Mouse (Mus musculus) heart, embryonic 15.5 days (tissue): ENCODE data around the gene Phf13. TPM values are rescaled to one million over a fixed set of nuclear protein-coding genes. Genes with fewer than 3 reads are reported as not detected.

ENCODE experiments used
- ATAC-seq: fragments of 200-750 bp; cut with Nextera tagmentation; replicated peaks from 2 replicates; pipeline ENCODE4 v1.8.0; 2017; ENCODE audit warnings: low read depth, moderate TSS enrichment; ENCODE audit not compliant: insufficient number of reproducible peaks, insufficient read depth, low FRiP score
- H3K27ac ChIP-seq: fragments of 300-500 bp; sonication (generic); 2 replicates; pipeline ENCODE4 v1.5.1; 2015; ENCODE audit warnings: mild to moderate bottlenecking, inconsistent platforms
- H3K27me3 ChIP-seq: fragments of 300-500 bp; sonication (generic); 2 replicates; pipeline ENCODE4 v1.6.1; 2015; ENCODE audit warnings: inconsistent platforms
- H3K36me3 ChIP-seq: fragments of 300-500 bp; sonication (generic); 2 replicates; pipeline ENCODE4 v1.6.1; 2015; ENCODE audit warnings: mild to moderate bottlenecking, inconsistent platforms
- H3K4me1 ChIP-seq: fragments of 300-500 bp; sonication (generic); replicated peaks from 2 replicates; pipeline ENCODE4 v1.6.1; 2015; ENCODE audit warnings: inconsistent platforms
- H3K4me2 ChIP-seq: fragments of 300-500 bp; sonication (generic); 2 replicates; pipeline ENCODE4 v1.6.1; 2015; ENCODE audit warnings: inconsistent platforms, mild to moderate bottlenecking, moderate library complexity
- H3K4me3 ChIP-seq: fragments of 300-500 bp; sonication (generic); 2 replicates; pipeline ENCODE4 v1.5.1; 2015; ENCODE audit warnings: mild to moderate bottlenecking, inconsistent platforms
- H3K9ac ChIP-seq: fragments of 300-500 bp; sonication (generic); 2 replicates; pipeline ENCODE4 v1.6.1; 2015; ENCODE audit warnings: mild to moderate bottlenecking, inconsistent platforms
- H3K9me3 ChIP-seq: fragments of 300-500 bp; sonication (generic); replicated peaks from 2 replicates; pipeline ENCODE4 v1.6.1; 2016; ENCODE audit warnings: inconsistent platforms
- WGBS: fragments of 180-500 bp; shearing (Covaris S2); methylation state at CpG from one replicate; pipeline ENCODE4 v1.1.7; 2015; ENCODE audit warnings: mixed read lengths; 5-methylcytosine and 5-hydroxymethylcytosine counted together
- polyA plus RNA-seq: library from polyadenylated mRNA; unstranded; fragments of >200 nt; fragmentation: Nextera tagmentation; extraction: Ambion mirVana; gene quantifications from 2 replicates; pipeline ENCODE4 v1.2.1, GENCODE M21; 2015

Gene Phf13
- polyA plus RNA-seq, 1 experiment from 2014 or later: 15.2 TPM

- Histone ChIP-seq H3K4me1 (peaks cover 42% of the 10 kb centered on the region), H3K27me3 (peaks cover 12% of the 10 kb centered on the region; the same call in 1 of the 2 replicates), H3K4me3 (no peak overlapping the region), H3K27ac (no peak overlapping the region), H3K4me2 (no peak overlapping the region), H3K9me3 (no peaks in the 10 kb centered on the region), H3K9ac (no peak overlapping the region), H3K36me3 (peaks cover 2% of the 10 kb centered on the region; the same call in 1 of the 2 replicates)
- ATAC-seq: no peak
- WGBS: 33% methylated on average over 5 of the region's 5 CpGs
Observed at GRCm38 (mm10) chr4:152029087-152029486, 33.0 kb upstream of the Phf13 start.

- 59% methylated on average over 15 of the region's 15 CpGs for WGBS
- peaks cover 42% of the 10 kb centered on the region for H3K4me1 ChIP-seq
- H3K27ac ChIP-seq: no peak overlapping the region
- peaks cover 7% of the 10 kb centered on the region for H3K36me3 ChIP-seq
- no peak for ATAC-seq
- H3K4me2 ChIP-seq: peak overlapping the region; percentile 94
- H3K9ac ChIP-seq: no peak overlapping the region
- H3K4me3 ChIP-seq: peak overlapping the region; percentile 81
- H3K27me3 ChIP-seq: peaks cover 12% of the 10 kb centered on the region; the same call in 1 of the 2 replicates
- H3K9me3 ChIP-seq: no peaks in the 10 kb centered on the region
Observed at GRCm38 (mm10) chr4:152028456-152028855, 32.4 kb upstream of the Phf13 start.

- ATAC-seq: peak; percentile 97
Observed at GRCm38 (mm10) chr4:152027524-152027923, 31.5 kb upstream of the Phf13 start, which contains the start of gene Zbtb48. Gene Zbtb48 (minus strand): TSS chr4:152027671.

GRCm38 (mm10) chr4:152026751-152027508 lies 30.9 kb upstream of the Phf13 start:
- peak overlapping the region; percentile 81 for H3K4me3 ChIP-seq
- peak overlapping the region; percentile 94 for H3K4me2 ChIP-seq
- WGBS: under 1% methylated on average over 41 of the region's 41 CpGs
- H3K9me3 ChIP-seq: no peaks in the 10 kb centered on the region
- peaks cover 2% of the 10 kb centered on the region; the same call in 1 of the 2 replicates for H3K27me3 ChIP-seq
- peaks cover 20% of the 10 kb centered on the region for H3K36me3 ChIP-seq
- H3K4me1 ChIP-seq: peaks cover 42% of the 10 kb centered on the region
- H3K27ac ChIP-seq: peak overlapping the region; percentile 78
- H3K9ac ChIP-seq: peak overlapping the region; percentile 81
- peak; percentile 64 for ATAC-seq

More at GRCm38 (mm10) chr4:152027524-152027923, 31.5 kb upstream of the Phf13 start, which contains the start of gene Zbtb48:
- Histone ChIP-seq H3K4me1 (peaks cover 42% of the 10 kb centered on the region), H3K36me3 (peaks cover 14% of the 10 kb centered on the region), H3K9ac (peak within 1 kb of the TSS; percentile 81), H3K4me2 (peak within 1 kb of the TSS; percentile 94), H3K9me3 (no peaks in the 10 kb centered on the region), H3K27ac (peak within 1 kb of the TSS; percentile 78), H3K27me3 (peaks cover 8% of the 10 kb centered on the region; the same call in 1 of the 2 replicates), H3K4me3 (peak within 1 kb of the TSS; percentile 81)
- under 1% methylated on average over 35 of the region's 35 CpGs for WGBS

GRCm38 (mm10) chr4:152024525-152024924 lies 28.5 kb upstream of the Phf13 start:
- H3K27me3 ChIP-seq: no peaks in the 10 kb centered on the region
- no peaks in the 10 kb centered on the region for H3K9me3 ChIP-seq
- 86% methylated on average over 11 of the region's 11 CpGs for WGBS
- H3K27ac ChIP-seq: no peak overlapping the region
- H3K36me3 ChIP-seq: peaks cover 39% of the 10 kb centered on the region
- H3K4me3 ChIP-seq: no peak overlapping the region
- no peak overlapping the region for H3K9ac ChIP-seq
- peaks cover 42% of the 10 kb centered on the region for H3K4me1 ChIP-seq
- no peak overlapping the region for H3K4me2 ChIP-seq
- ATAC-seq: no peak

GRCm38 (mm10) chr4:152022506-152022905 lies 26.4 kb upstream of the Phf13 start:
- no peaks in the 10 kb centered on the region for H3K27me3 ChIP-seq
- H3K4me3 ChIP-seq: no peak overlapping the region
- 81% methylated on average over 8 of the region's 8 CpGs for WGBS
- H3K36me3 ChIP-seq: peaks cover 55% of the 10 kb centered on the region
- peaks cover 29% of the 10 kb centered on the region for H3K4me1 ChIP-seq
- no peak overlapping the region for H3K9ac ChIP-seq
- ATAC-seq: no peak
- no peak overlapping the region for H3K27ac ChIP-seq
- H3K9me3 ChIP-seq: no peaks in the 10 kb centered on the region
- no peak overlapping the region for H3K4me2 ChIP-seq

GRCm38 (mm10) chr4:152021568-152022097 lies 25.6 kb upstream of the Phf13 start:
- no peaks in the 10 kb centered on the region for H3K9me3 ChIP-seq
- WGBS: 75% methylated on average over 12 of the region's 12 CpGs
- H3K36me3 ChIP-seq: peaks cover 60% of the 10 kb centered on the region
- no peak overlapping the region for H3K4me3 ChIP-seq
- H3K4me1 ChIP-seq: peaks cover 25% of the 10 kb centered on the region
- H3K27ac ChIP-seq: no peak overlapping the region
- H3K4me2 ChIP-seq: no peak overlapping the region
- H3K9ac ChIP-seq: no peak overlapping the region
- H3K27me3 ChIP-seq: no peaks in the 10 kb centered on the region
- no peak for ATAC-seq

- Histone ChIP-seq H3K4me2 (no peak overlapping the region), H3K4me3 (no peak overlapping the region), H3K27me3 (no peaks in the 10 kb centered on the region), H3K36me3 (peaks cover 76% of the 10 kb centered on the region), H3K9ac (no peak overlapping the region), H3K4me1 (peaks cover 9% of the 10 kb centered on the region), H3K27ac (no peak overlapping the region), H3K9me3 (no peaks in the 10 kb centered on the region)
- no peak for ATAC-seq
- WGBS: 89% methylated on average over 21 of the region's 21 CpGs
Observed at GRCm38 (mm10) chr4:152020024-152020423, 24.0 kb upstream of the Phf13 start.

GRCm38 (mm10) chr4:152019073-152019472 lies 23.0 kb upstream of the Phf13 start:
- no peak for ATAC-seq
- peaks cover 5% of the 10 kb centered on the region for H3K4me1 ChIP-seq
- peaks cover 84% of the 10 kb centered on the region for H3K36me3 ChIP-seq
- H3K27ac ChIP-seq: no peak overlapping the region
- WGBS: 82% methylated on average over 6 of the region's 6 CpGs
- no peaks in the 10 kb centered on the region for H3K9me3 ChIP-seq
- no peak overlapping the region for H3K4me3 ChIP-seq
- H3K27me3 ChIP-seq: no peaks in the 10 kb centered on the region
- H3K4me2 ChIP-seq: no peak overlapping the region
- H3K9ac ChIP-seq: no peak overlapping the region

GRCm38 (mm10) chr4:152013036-152013813 lies 17.2 kb upstream of the Phf13 start:
- no peak for ATAC-seq
- Histone ChIP-seq H3K4me2 (peak overlapping the region; percentile 97), H3K36me3 (peaks cover 46% of the 10 kb centered on the region), H3K9me3 (no peaks in the 10 kb centered on the region), H3K9ac (peak overlapping the region; percentile 31), H3K27ac (peak overlapping the region; percentile 96), H3K4me1 (peaks cover 50% of the 10 kb centered on the region), H3K4me3 (peak overlapping the region; percentile 24), H3K27me3 (no peaks in the 10 kb centered on the region)
- WGBS: 62% methylated on average over 12 of the region's 12 CpGs

GRCm38 (mm10) chr4:152012109-152012508 lies 16.1 kb upstream of the Phf13 start:
- H3K4me1 ChIP-seq: peaks cover 61% of the 10 kb centered on the region
- H3K9ac ChIP-seq: 0 out of 2 replicates have a peak overlapping the region, but pooled peaks have one; percentile 18
- peak overlapping the region; percentile 75 for H3K4me3 ChIP-seq
- no peaks in the 10 kb centered on the region for H3K27me3 ChIP-seq
- H3K36me3 ChIP-seq: peaks cover 35% of the 10 kb centered on the region
- ATAC-seq: no peak
- WGBS: 82% methylated on average over 16 of the region's 16 CpGs
- no peaks in the 10 kb centered on the region for H3K9me3 ChIP-seq
- peak overlapping the region; percentile 97 for H3K4me2 ChIP-seq
- peak overlapping the region; percentile 96 for H3K27ac ChIP-seq
